Mouse (Mus musculus) forebrain, embryonic 12.5 days (tissue): ENCODE measurements around the gene Prkag2. TPM values are rescaled to one million over a fixed set of nuclear protein-coding genes. Genes with fewer than 3 reads are reported as not detected.
A peak's percentile ranks its signal among the peaks of the same experiment; 100 is the strongest.
"Not testable (repeated sequence)": the region's sequence is repeated elsewhere in the genome, so short reads cannot be mapped to it uniquely, and the experiment has no call there.

Experiments
- ATAC-seq: fragments of 200-750 bp; cut with Nextera tagmentation; 2 replicates; pipeline ENCODE4 v1.8.0; 2017; ENCODE audit warnings: moderate TSS enrichment; ENCODE audit not compliant: low FRiP score
- H3K27ac ChIP-seq: fragments of 300-500 bp; sonication (generic); 2 replicates; pipeline ENCODE4 v1.5.1; 2016; ENCODE audit warnings: mild to moderate bottlenecking
- H3K27me3 ChIP-seq: fragments of 300-500 bp; sonication (generic); 2 replicates; pipeline ENCODE4 v1.6.1; 2016; ENCODE audit warnings: mild to moderate bottlenecking
- H3K36me3 ChIP-seq: fragments of 300-500 bp; sonication (generic); replicated peaks from 2 replicates; pipeline ENCODE4 v1.6.1; 2016; ENCODE audit warnings: mild to moderate bottlenecking
- H3K4me1 ChIP-seq: fragments of 300-500 bp; sonication (generic); 2 replicates; pipeline ENCODE4 v1.6.1; 2016
- H3K4me2 ChIP-seq: fragments of 300-500 bp; sonication (generic); 2 replicates; pipeline ENCODE4 v1.6.1; 2016; ENCODE audit warnings: mild to moderate bottlenecking, moderate library complexity
- H3K4me3 ChIP-seq: fragments of 300-500 bp; sonication (generic); replicated peaks from 2 replicates; pipeline ENCODE4 v1.5.1; 2016; ENCODE audit warnings: mild to moderate bottlenecking
- H3K9ac ChIP-seq: fragments of 300-500 bp; sonication (generic); 2 replicates; pipeline ENCODE4 v1.6.1; 2016; ENCODE audit warnings: mild to moderate bottlenecking
- H3K9me3 ChIP-seq: fragments of 300-500 bp; sonication (generic); 2 replicates; pipeline ENCODE4 v1.6.1; 2016
- WGBS: fragments of 180-500 bp; shearing (Covaris S2); methylation state at CpG from one replicate; pipeline ENCODE4 v1.1.7; 2016; 5-methylcytosine and 5-hydroxymethylcytosine counted together
- polyA plus RNA-seq: library from polyadenylated mRNA; unstranded; fragments of >200 nt; fragmentation: Nextera tagmentation; extraction: Ambion mirVana; gene quantifications from 2 replicates; pipeline ENCODE4 v1.2.1, GENCODE M21; 2016

The Prkag2 gene
- polyA plus RNA-seq, 1 experiment from 2014 or later = 55.0 TPM

DNA sequence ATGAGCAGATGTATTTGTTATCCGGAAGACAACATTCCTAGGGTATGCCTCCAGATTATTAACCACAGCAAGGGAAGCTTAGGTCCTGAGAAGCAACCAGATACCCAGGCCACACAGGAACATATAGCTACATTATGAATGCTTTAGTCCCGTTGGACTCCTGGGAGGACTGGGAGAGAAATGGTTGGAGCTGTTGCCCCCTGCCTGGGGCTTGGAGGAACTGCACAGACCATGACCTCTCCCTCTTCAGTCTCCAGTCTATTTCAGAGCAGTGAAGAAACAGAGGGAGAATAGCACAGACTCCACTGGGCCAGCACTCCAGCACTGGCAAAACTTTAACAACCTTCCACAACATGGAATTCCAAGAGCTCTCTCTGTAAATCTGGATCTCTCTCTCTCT lies 17.9 kb downstream of the Prkag2 start:
- 48% methylated on average over 2 of the region's 2 CpGs for whole genome bisulfite sequencing

DNA sequence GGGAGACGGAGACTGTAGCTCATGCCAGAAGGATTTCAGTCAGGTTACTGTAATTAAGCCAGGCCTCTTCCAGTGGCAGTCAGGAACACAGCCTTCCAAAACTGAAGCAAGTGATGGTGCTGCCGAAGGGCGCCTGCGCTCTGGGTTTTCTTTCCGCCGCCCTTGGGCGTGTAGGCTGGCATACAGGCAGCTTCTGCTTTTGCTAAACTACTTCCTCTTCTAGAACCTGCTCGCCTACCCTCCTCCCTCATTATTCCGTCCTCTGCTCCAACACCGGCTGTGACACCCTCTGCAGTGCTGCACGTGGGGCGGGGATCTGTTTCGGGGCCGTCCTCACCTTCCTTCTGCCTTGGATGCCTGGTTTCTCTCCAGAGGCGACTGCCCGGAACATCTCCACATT lies 18.9 kb downstream of the Prkag2 start:
- no peak overlapping the region for H3K4me3 ChIP-seq
- H3K4me2 ChIP-seq = no peak overlapping the region
- peaks cover 7% of the 10 kb centered on the region for H3K4me1 ChIP-seq
- no peaks in the 10 kb centered on the region for H3K36me3 ChIP-seq
- H3K27me3 ChIP-seq = no peaks in the 10 kb centered on the region
- no peaks in the 10 kb centered on the region for H3K9me3 ChIP-seq
- H3K27ac ChIP-seq = no peak overlapping the region
- no peak overlapping the region for H3K9ac ChIP-seq
- whole genome bisulfite sequencing = 81% methylated on average over 16 of the region's 16 CpGs
- ATAC-seq = no peak

More for the DNA sequence above, 17.9 kb downstream of the Prkag2 start:
- no peaks in the 10 kb centered on the region for H3K9me3 ChIP-seq
- H3K9ac ChIP-seq = no peak overlapping the region
- peaks cover 7% of the 10 kb centered on the region for H3K4me1 ChIP-seq
- no peak overlapping the region for H3K4me3 ChIP-seq
- H3K4me2 ChIP-seq = no peak overlapping the region
- H3K27ac ChIP-seq = no peak overlapping the region
- H3K27me3 ChIP-seq = no peaks in the 10 kb centered on the region
- H3K36me3 ChIP-seq = no peaks in the 10 kb centered on the region
- ATAC-seq = no peak

DNA sequence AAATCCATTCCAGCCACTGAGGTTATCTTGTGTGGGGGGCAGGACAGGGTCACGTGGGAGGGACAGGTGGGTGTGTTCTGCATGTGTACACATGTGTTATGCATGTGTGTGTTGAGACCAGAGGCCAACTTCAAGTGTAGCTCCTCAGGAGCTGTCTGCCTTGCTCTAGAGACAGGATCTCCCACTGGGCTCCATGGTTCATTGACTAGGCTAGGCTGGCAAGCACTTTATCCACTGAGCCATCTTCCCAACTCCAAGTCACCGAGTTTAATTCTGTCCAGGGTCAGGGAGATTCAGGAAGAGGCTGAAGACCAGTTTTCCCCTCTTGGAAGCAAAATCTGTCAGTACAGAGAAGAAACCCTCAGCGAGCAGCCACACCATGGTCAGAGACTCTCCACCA lies 19.4 kb downstream of the Prkag2 start:
- no peak overlapping the region for H3K27ac ChIP-seq
- no peak overlapping the region for H3K4me3 ChIP-seq
- no peak overlapping the region for H3K9ac ChIP-seq
- no peaks in the 10 kb centered on the region for H3K9me3 ChIP-seq
- H3K4me2 ChIP-seq = no peak overlapping the region
- 67% methylated on average over 3 of the region's 3 CpGs for WGBS
- peaks cover 3% of the 10 kb centered on the region for H3K4me1 ChIP-seq
- H3K27me3 ChIP-seq = no peaks in the 10 kb centered on the region
- no peak for ATAC-seq
- no peaks in the 10 kb centered on the region for H3K36me3 ChIP-seq

DNA sequence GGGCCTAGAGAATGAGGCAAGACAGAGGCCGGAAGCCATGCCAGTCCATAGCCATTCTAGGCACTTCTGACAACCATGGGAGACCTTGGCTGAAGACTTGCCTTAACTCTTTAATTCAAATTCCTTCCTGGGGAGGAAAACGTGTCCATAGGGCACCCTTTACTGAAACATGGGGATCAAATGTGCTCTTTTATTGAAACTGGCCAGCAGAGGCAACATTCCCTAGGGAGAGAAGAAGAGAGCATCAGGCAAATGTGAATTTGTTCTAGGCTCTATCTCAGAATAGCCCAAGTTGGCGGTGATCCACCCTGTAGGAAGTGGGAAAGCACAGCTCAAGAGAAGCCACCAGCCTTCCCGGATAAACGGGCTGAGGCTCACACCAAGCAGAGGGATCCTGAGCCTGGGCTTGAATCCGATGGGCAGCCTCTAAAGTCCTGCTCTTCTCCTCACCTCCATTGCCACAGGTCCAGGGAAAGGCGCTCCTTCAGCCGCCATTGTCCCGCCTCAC lies 19.9 kb downstream of the Prkag2 start:
- no peak overlapping the region for H3K9ac ChIP-seq
- WGBS = 80% methylated on average over 9 of the region's 9 CpGs
- H3K4me2 ChIP-seq = no peak overlapping the region
- H3K27ac ChIP-seq = no peak overlapping the region
- H3K9me3 ChIP-seq = no peaks in the 10 kb centered on the region
- ATAC-seq = no peak
- no peaks in the 10 kb centered on the region for H3K27me3 ChIP-seq
- H3K4me3 ChIP-seq = no peak overlapping the region
- no peaks in the 10 kb centered on the region for H3K36me3 ChIP-seq
- no peaks in the 10 kb centered on the region; the same call in 1 of the 2 replicates for H3K4me1 ChIP-seq

DNA sequence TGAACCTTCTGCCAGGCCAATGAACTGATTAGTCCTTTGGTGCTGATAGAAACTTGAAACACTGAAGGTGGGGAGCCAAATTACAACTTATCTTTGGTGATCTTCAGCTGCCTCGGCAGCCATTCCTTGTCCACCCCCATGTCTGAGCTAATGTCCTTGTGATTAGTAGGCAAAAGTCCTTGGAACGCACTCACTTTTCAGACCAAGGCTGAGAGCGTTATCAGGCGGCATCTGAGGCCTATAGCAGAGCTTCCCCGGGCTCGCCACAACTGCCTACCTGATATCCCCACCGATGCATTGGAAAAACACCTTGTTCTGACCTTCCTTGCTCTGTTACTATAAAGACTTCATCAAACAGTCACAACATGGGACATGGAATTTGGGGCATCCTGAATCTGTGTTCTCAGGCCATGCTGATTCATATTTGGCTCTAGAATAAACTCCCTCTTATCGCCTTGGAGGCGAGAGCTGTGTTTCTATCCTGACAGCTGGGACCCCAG lies 20.6 kb downstream of the Prkag2 start:
- ATAC-seq = no peak
- Histone ChIP-seq H3K9ac (no peak overlapping the region), H3K4me1 (no peaks in the 10 kb centered on the region; the same call in 1 of the 2 replicates), H3K4me2 (no peak overlapping the region), H3K9me3 (no peaks in the 10 kb centered on the region), H3K4me3 (no peak overlapping the region), H3K36me3 (no peaks in the 10 kb centered on the region), H3K27me3 (no peaks in the 10 kb centered on the region), H3K27ac (no peak overlapping the region)
- 90% methylated on average over 9 of the region's 9 CpGs for WGBS

DNA sequence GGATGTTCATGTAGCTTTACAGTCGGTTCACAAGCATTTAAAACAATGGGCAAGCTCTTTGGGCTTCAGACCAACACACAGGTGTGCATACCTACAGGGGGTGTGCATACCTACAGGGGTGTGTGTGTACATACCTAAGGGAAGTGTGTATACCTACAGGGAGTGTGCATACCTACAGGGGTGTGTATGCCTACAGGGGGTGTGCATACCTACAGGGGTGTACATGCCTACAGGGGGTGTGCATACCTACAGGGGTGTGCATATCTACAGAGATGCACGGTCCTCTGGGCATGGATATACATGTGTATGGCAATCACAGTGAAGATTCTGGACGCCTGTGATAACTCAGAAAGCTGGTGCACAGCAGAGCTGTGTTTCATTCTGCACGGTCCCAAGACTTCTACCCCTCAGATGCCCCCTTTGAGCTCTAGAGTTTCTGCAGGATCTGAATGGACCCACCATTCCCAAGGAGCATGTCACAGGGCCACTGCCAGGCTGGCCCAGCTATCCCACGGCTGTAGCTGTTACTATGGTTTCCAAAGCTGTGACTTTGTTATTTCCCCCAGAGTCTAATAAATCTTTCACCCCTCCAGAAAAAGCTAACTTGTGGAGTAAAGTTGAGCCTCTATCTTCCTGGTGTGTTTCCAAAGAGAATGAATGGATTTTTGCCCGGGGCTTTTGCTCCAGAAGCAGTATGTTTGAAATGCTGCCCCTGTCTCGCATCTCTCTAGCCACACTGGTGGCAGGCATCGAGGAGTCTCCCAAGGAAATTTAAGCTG lies 22.4 kb downstream of the Prkag2 start:
- no peak for ATAC-seq
- Histone ChIP-seq H3K27me3 (no peaks in the 10 kb centered on the region), H3K4me2 (no peak overlapping the region), H3K9ac (no peak overlapping the region), H3K27ac (no peak overlapping the region), H3K4me3 (no peak overlapping the region), H3K9me3 (no peaks in the 10 kb centered on the region), H3K4me1 (no peaks in the 10 kb centered on the region; the same call in 1 of the 2 replicates), H3K36me3 (no peaks in the 10 kb centered on the region)
- 83% methylated on average over 8 of the region's 8 CpGs for WGBS

DNA sequence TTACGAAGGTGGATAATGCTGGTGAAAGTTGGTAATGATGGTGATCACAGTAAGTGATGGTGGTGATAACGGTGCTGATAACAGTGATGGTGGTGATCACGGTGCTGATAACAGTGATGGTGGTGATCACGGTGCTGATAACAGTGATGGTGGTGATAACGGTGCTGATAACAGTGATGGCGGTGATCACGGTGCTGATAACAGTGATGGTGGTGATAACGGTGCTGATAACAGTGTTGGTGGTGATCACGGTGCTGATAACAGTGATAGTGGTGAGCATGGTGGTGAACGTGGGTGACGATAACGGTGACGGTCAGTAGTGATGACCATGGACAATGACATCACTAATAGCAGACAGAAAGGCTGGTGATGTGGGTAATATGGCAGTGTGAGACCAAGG lies 23.2 kb downstream of the Prkag2 start:
- 96% methylated on average over 13 of the region's 13 CpGs for WGBS

DNA sequence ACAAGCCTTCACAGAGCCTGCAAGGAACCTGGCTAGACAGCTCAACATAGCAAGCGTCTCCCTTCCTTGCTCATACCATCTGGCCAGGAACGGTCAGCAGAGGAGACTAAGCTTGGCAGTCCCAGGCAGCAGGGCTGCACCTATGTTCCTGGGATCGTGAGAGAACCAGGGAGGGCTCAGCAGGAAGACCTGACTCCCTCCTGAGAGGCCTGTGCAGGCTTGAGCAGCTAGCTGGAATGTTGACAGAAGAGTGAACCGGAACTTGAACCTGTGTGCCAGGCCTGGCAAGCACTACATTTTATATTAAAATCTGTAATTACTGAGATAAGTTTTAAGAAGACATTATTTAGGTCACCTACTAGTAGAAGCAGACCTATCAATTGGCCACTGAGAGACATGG lies 24.8 kb downstream of the Prkag2 start:
- no peak for ATAC-seq
- H3K9me3 ChIP-seq = no peaks in the 10 kb centered on the region
- H3K9ac ChIP-seq = no peak overlapping the region
- 85% methylated on average over 4 of the region's 4 CpGs for WGBS
- H3K27me3 ChIP-seq = no peaks in the 10 kb centered on the region
- H3K4me1 ChIP-seq = no peaks in the 10 kb centered on the region; the same call in 1 of the 2 replicates
- no peak overlapping the region for H3K4me2 ChIP-seq
- no peaks in the 10 kb centered on the region for H3K36me3 ChIP-seq
- H3K4me3 ChIP-seq = no peak overlapping the region
- H3K27ac ChIP-seq = no peak overlapping the region

More for the DNA sequence above, 23.2 kb downstream of the Prkag2 start:
- not testable (repeated sequence) for ATAC-seq, H3K9ac ChIP-seq, H3K36me3 ChIP-seq, H3K9me3 ChIP-seq, H3K4me2 ChIP-seq, H3K27me3 ChIP-seq, H3K4me1 ChIP-seq, H3K27ac ChIP-seq, H3K4me3 ChIP-seq

DNA sequence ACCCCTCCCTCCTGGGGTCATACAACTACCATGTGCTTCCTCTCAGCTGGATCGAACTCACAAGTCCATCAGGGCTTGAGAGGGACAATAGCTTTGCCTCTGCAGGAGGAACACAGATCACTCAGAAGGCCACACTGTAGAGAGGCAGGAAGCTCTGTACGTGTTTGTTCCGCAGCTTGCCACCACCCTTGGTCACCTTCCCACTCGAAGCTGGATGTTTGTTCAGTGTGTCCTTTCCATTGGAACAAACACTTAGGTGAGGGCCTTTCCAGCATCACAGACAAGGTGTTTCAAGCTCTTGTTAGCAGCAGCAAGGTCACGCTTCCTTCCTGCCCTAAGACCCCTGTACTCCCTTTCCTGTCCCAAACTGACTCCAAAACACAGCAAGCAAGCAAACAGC lies 30.6 kb downstream of the Prkag2 start:
- Histone ChIP-seq H3K4me3 (no peak overlapping the region), H3K4me2 (no peak overlapping the region), H3K27ac (no peak overlapping the region), H3K27me3 (no peaks in the 10 kb centered on the region), H3K9ac (no peak overlapping the region), H3K4me1 (no peaks in the 10 kb centered on the region), H3K9me3 (no peaks in the 10 kb centered on the region), H3K36me3 (no peaks in the 10 kb centered on the region)
- no peak for ATAC-seq
- 78% methylated on average over 5 of the region's 5 CpGs for WGBS

DNA sequence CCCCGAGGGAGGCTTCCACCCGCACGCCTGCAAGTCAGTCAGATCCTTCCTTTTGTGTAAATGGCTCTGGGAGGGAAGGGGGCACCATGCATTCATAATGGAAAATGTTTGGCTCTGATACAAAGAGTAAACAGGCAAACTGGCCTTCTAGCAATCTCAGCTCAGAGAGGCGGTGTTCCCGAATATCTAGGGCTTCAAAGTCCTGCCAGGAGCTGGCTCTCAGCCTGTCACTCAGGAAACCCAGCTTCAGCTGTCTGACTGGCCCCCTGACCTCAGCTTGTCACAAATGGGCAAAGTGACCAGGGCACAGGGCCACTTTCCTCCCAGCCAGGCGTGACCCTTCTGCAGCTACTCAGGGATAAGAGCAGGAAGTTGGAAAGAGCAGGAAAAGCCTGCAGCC lies 33.3 kb downstream of the Prkag2 start:
- Histone ChIP-seq H3K4me1 (peaks cover 7% of the 10 kb centered on the region), H3K27me3 (no peaks in the 10 kb centered on the region), H3K9ac (no peak overlapping the region), H3K4me2 (no peak overlapping the region), H3K27ac (no peak overlapping the region), H3K36me3 (no peaks in the 10 kb centered on the region), H3K9me3 (no peaks in the 10 kb centered on the region), H3K4me3 (no peak overlapping the region)
- 64% methylated on average over 6 of the region's 6 CpGs for WGBS
- ATAC-seq = no peak

DNA sequence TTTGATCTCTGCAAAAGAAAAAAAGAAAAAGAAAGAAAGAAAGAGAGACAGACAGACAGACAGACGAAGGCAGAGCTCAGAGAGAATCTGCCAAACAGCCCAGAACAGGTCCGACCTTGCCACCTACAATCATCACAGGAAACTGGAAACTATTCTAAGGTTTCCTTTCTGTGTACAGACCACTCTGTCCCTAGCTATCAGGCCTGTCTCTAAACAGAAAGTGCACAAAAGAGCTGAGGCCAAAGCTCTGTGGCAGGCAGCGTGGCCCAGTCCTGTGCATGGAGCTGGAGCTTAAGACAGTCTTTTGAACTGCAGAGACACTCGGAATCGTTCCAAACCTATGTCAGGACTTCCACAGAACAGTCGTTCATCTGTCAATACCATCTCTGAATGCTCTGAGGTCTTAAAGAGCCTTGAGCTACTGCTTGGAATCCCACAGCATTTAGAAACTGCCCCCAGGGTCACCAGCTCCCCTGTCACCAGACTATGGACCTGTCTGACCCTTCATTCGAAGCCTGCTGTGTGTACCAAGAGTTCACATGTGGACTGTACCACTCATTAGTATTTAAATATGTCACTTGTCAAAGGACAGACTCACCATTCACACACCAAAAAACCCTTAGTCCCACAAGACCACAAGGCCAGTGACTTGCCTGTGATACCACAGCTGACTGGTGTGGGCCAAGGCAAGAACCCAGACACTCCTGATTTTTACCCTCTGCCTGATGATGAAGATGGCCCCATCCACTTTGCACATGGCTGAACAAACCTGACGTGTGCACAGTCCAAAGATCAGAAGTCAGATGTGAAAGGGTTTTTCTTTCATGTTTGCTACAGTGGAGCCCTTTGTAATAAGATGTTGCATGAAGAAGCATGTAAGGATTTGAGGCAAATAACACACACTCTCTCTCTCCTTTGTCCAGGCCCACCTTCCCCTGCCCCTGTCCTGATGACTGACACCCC lies 35.9 kb downstream of the Prkag2 start:
- H3K4me2 ChIP-seq = no peak overlapping the region
- no peak for ATAC-seq
- H3K27ac ChIP-seq = no peak overlapping the region
- H3K36me3 ChIP-seq = no peaks in the 10 kb centered on the region
- no peak overlapping the region for H3K9ac ChIP-seq
- H3K4me3 ChIP-seq = no peak overlapping the region
- WGBS = 60% methylated on average over 8 of the region's 8 CpGs
- H3K9me3 ChIP-seq = no peaks in the 10 kb centered on the region
- 0 out of 2 replicates have a peak, but pooled peaks cover 5% of the 10 kb centered on the region for H3K27me3 ChIP-seq
- peaks cover 9% of the 10 kb centered on the region for H3K4me1 ChIP-seq

DNA sequence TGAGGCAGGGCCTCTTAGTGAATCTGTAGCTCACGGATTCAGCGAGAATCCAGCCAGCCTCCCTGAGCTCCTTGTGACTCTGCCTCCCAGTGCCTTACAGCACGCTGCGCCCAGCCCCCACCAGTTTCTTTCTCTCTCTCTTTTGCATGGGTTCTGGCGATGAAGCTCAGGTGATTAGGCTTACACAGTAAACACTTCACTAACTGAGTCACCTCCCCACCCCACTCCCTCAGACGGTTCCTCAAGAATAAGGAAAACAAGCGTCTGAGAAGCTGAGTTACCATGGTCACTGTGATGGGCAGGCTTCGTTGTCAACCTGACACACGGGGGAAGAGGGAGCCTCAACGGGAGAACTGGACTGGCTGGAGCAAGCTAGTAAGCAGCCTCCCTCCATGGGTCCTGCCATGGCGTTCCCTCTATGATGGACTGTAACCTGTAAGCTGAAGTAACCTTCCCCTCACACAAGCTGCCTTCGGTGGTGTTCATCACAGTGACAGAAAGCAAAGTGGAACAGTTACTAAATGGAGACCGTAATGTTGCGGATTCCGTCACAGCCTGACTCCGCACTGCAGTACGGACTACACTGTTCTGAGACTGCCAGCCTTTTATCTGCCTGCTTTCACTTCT lies 37.8 kb downstream of the Prkag2 start:
- peak; percentile 44; the same call in 1 of the 2 replicates for ATAC-seq
- WGBS = 37% methylated on average over 17 of the region's 17 CpGs
- Histone ChIP-seq H3K9me3 (no peaks in the 10 kb centered on the region), H3K4me2 (no peak overlapping the region), H3K4me1 (peaks cover 22% of the 10 kb centered on the region), H3K36me3 (no peaks in the 10 kb centered on the region), H3K27ac (no peak overlapping the region), H3K27me3 (peaks cover 12% of the 10 kb centered on the region; the same call in 1 of the 2 replicates), H3K4me3 (no peak overlapping the region), H3K9ac (no peak overlapping the region)
